Mouse (Mus musculus) forebrain, postnatal 0 days (tissue): ENCODE results near the gene Rab4a. TPM values are rescaled to one million over a fixed set of nuclear protein-coding genes. Genes with fewer than 3 reads are reported as not detected.

Source experiments
- ATAC-seq: fragments of 200-750 bp; cut with Nextera tagmentation; 2 replicates; pipeline ENCODE4 v1.8.0; 2017; ENCODE audit warnings: mild to moderate bottlenecking, moderate library complexity
- DNase-seq: peaks from one replicate; pipeline ENCODE4 v3.0.0-alpha.2; 2015
- H3K27ac ChIP-seq: fragments of 300-500 bp; sonication (generic); 2 replicates; pipeline ENCODE4 v1.5.1; 2014; ENCODE audit warnings: low read depth, mild to moderate bottlenecking, antibody characterized with exemption, low read length, moderate library complexity, mixed read lengths
- H3K27me3 ChIP-seq: fragments of 300-500 bp; sonication (generic); 2 replicates; pipeline ENCODE4 v1.6.1; 2014; ENCODE audit warnings: mild to moderate bottlenecking, low read length, mixed read lengths; ENCODE audit not compliant: insufficient read depth
- H3K36me3 ChIP-seq: fragments of 300-500 bp; sonication (generic); 2 replicates; pipeline ENCODE4 v1.6.1; 2014; ENCODE audit warnings: mild to moderate bottlenecking, moderate library complexity; ENCODE audit not compliant: insufficient read depth
- H3K4me1 ChIP-seq: fragments of 300-500 bp; sonication (generic); 2 replicates; pipeline ENCODE4 v1.6.1; 2014; ENCODE audit warnings: antibody characterized with exemption; ENCODE audit not compliant: insufficient read depth
- H3K4me2 ChIP-seq: fragments of 300-500 bp; sonication (generic); 2 replicates; pipeline ENCODE4 v1.6.1; 2014; ENCODE audit warnings: low read depth, mild to moderate bottlenecking, moderate library complexity
- H3K4me3 ChIP-seq: fragments of 300-500 bp; sonication (generic); 2 replicates; pipeline ENCODE4 v1.5.1; 2014; ENCODE audit warnings: low read depth, low read length, mixed read lengths
- H3K9ac ChIP-seq: fragments of 300-500 bp; sonication (generic); 2 replicates; pipeline ENCODE4 v1.6.1; 2014; ENCODE audit warnings: mild to moderate bottlenecking
- H3K9me3 ChIP-seq: fragments of 300-500 bp; sonication (generic); 2 replicates; pipeline ENCODE4 v1.6.1; 2016; ENCODE audit warnings: low read length
- CTCF ChIP-seq: sonication (generic); IDR thresholded peaks from 2 replicates; pipeline ENCODE4 v1.5.1; 2016; ENCODE audit warnings: antibody characterized with exemption, control low read depth, low read depth
- WGBS: fragments of 180-500 bp; shearing (Covaris S2); extraction: QIAGEN DNeasy Blood & Tissue Kit; methylation state at CpG from one replicate; pipeline ENCODE4 v1.1.7; 2014; 5-methylcytosine and 5-hydroxymethylcytosine counted together
- polyA plus RNA-seq: library from polyadenylated mRNA; unstranded; fragments of >200 nt; fragmentation: Nextera tagmentation; extraction: Ambion mirVana; gene quantifications from 2 replicates; pipeline ENCODE4 v1.2.1, GENCODE M21; 2015
- total RNA-seq: library from RNA; depleted of rRNA; stranded (reverse); fragments of >200 nt; gene quantifications from 2 replicates; pipeline ENCODE4 v1.2.3, GENCODE M21; 2014

The Rab4a gene
- total and polyA plus RNA-seq, 2 experiments from 2014 or later, result 70.9 to 113 TPM

- no peaks in the 10 kb centered on the region; the same call in 1 of the 2 replicates for H3K27me3 ChIP-seq
- peak overlapping the region; percentile 82 for H3K27ac ChIP-seq
- no peak; the same call in 1 of the 2 replicates for ATAC-seq
- H3K4me3 ChIP-seq, result peak overlapping the region; percentile 90
- peak overlapping the region; percentile 63 for H3K9ac ChIP-seq
- H3K36me3 ChIP-seq, result no peaks in the 10 kb centered on the region
- DNase-seq, result no peak
- no peak for TF ChIP-seq CTCF
- peaks cover 8% of the 10 kb centered on the region; the same call in 1 of the 2 replicates for H3K4me1 ChIP-seq
- no peaks in the 10 kb centered on the region for H3K9me3 ChIP-seq
- WGBS, result under 1% methylated on average over 17 of the region's 17 CpGs
- H3K4me2 ChIP-seq, result peak overlapping the region; percentile 84
Observed at GRCm38 (mm10) chr8:123858574-123858940, 52.8 kb downstream of the Rab4a start.

DNA sequence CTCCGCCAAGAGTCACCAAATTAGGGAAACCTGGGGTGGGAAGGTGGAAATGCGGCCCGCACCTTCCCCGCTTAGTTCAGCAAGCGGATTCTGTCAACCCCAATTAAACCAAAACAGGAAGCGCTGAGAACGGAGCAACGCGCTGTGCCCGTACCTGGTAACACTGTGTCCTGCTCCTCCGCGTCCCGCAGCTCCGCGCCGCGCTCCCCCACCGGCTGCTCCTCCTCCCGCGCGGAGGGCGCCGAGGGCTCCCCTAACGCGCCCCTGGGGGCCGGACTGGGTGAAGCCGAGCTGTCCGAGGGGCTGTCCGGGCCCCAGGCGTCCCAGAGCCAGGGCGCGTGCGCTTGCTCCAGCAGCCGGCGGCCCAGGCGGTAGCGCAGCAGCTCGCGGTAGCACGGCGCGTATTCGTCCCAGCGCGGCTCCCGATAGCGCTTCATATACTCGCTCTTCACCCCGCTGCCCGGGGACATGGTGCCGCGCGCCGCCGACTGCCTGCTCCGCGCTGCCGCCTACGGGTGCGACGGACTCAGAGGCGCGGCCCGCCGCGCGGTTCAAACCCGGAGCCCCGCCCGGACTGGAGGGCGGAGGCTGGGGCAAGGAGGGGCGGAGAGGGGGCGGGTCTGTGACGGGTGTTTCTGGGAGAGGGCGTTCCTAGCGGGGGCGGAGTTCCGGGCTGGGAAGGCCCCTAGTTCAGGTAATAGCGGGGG lies 53.3 kb downstream of the Rab4a start:
- peak; percentile 95 for ATAC-seq
- Histone ChIP-seq H3K4me2 (peak overlapping the region; percentile 84), H3K4me1 (peaks cover 8% of the 10 kb centered on the region; the same call in 1 of the 2 replicates), H3K27ac (peak overlapping the region; percentile 82), H3K9me3 (no peaks in the 10 kb centered on the region), H3K36me3 (no peaks in the 10 kb centered on the region), H3K9ac (peak overlapping the region; percentile 63), H3K4me3 (peak overlapping the region; percentile 90), H3K27me3 (no peaks in the 10 kb centered on the region; the same call in 1 of the 2 replicates)
- WGBS, result 3% methylated on average over 70 of the region's 79 CpGs
- peak; percentile 61 for TF ChIP-seq CTCF
- peak; percentile 94 for DNase-seq

DNA sequence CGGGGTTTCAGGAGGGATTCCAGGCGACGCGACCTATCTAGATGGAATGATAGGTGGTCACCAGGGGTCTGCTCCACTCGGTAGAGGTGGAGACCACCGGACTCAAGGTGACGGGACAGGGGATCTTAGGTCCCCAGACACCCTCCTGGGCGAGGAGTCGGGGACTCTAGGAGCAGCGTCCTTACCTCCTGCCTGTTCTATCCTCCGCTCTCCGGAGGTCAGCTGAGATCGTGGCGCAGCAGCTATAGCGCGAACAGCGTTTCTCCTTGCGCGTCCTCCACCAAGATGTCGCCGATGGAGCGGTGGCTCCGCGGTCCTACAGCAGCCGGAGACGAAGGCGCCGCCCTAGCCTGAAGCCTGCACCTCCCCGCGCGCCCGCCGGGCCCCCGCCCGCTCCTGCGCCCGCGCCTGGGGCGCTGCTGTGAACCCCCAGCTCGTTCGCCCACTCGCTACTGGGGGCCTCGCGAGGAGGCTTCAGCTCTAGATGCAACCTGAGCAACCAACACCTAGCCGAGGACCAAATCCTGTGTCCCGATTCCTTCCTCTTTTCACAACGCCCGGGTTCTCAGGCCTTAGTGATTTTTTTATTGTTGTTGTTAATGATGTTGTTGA lies 54.0 kb downstream of the Rab4a start, which contains the start of gene Ccsap:
TSS of gene Ccsap (minus strand) at position 562 of the 612 bp plus-strand sequence.
- no peak for DNase-seq

GRCm38 (mm10) chr8:123860386-123860785 lies 54.6 kb downstream of the Rab4a start:
- Histone ChIP-seq H3K4me1 (peaks cover 8% of the 10 kb centered on the region; the same call in 1 of the 2 replicates), H3K27me3 (no peaks in the 10 kb centered on the region; the same call in 1 of the 2 replicates), H3K4me3 (peak overlapping the region; percentile 90), H3K27ac (no peak overlapping the region), H3K36me3 (no peaks in the 10 kb centered on the region), H3K4me2 (peak overlapping the region; percentile 84), H3K9me3 (no peaks in the 10 kb centered on the region), H3K9ac (peak overlapping the region; percentile 63)
- WGBS, result 77% methylated on average over 4 of the region's 4 CpGs
- no peak for TF ChIP-seq CTCF
- no peak for DNase-seq
- no peak for ATAC-seq

More for the DNA sequence above, 54.0 kb downstream of the Rab4a start, which contains the start of gene Ccsap:
- no peaks in the 10 kb centered on the region; the same call in 1 of the 2 replicates for H3K27me3 ChIP-seq
- peak within 1 kb of the TSS; percentile 63 for H3K9ac ChIP-seq
- H3K27ac ChIP-seq, result peak within 1 kb of the TSS; percentile 82
- peak within 1 kb of the TSS; percentile 84 for H3K4me2 ChIP-seq
- peak; percentile 70 for ATAC-seq
- H3K4me1 ChIP-seq, result peaks cover 8% of the 10 kb centered on the region; the same call in 1 of the 2 replicates
- H3K36me3 ChIP-seq, result no peaks in the 10 kb centered on the region
- no peaks in the 10 kb centered on the region for H3K9me3 ChIP-seq
- no peak for TF ChIP-seq CTCF
- 2% methylated on average over 48 of the region's 48 CpGs for WGBS
- H3K4me3 ChIP-seq, result peak within 1 kb of the TSS; percentile 90

DNA sequence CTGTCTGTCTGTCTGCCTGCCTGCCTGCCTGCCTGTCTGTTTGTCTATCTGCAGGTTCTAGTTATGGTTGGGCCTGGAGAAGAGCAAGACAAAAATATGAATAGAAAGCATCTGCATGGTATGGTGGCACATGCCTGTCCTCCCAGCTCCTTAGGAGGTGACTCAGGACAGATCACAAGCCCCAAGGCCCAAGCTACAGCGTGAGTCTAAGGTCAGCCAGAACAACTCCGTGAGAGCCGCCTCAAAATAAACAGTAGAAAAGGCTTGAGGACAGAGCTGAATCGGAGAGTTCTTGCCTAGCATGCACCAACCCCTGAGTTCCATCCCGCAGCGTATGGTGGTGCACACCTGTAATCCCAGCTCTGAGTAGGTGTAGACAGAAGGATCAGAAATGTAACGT lies 60.0 kb downstream of the Rab4a start:
- 87% methylated on average over 7 of the region's 7 CpGs for WGBS

DNA sequence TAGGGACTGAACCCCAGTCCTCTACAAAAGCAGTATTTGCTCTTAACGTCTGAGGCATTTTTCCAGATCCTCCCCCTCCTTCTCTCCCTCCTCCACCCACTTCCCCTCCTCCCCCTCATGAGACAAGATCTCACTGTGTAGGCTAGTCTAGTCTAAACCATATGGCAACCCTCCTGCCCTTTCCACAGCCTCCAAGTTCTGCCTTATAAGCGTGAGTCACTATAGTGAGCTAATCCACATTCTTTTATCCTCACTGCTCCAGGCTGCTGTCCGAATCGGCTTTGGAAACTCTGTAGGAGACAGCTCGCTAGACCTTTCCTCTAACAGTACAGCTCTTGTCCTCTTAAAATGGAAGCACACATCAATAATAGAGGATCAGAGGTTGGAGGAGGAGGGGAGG lies 61.2 kb downstream of the Rab4a start:
- DNase-seq, result no peak
- H3K4me2 ChIP-seq, result no peak overlapping the region

More for the DNA sequence above, 60.0 kb downstream of the Rab4a start:
- no peak for DNase-seq
- no peaks in the 10 kb centered on the region; the same call in 1 of the 2 replicates for H3K4me1 ChIP-seq
- H3K27ac ChIP-seq, result no peak overlapping the region
- no peak overlapping the region for H3K9ac ChIP-seq
- no peak overlapping the region for H3K4me2 ChIP-seq
- no peak for ATAC-seq
- H3K36me3 ChIP-seq, result no peaks in the 10 kb centered on the region
- H3K4me3 ChIP-seq, result no peak overlapping the region
- no peaks in the 10 kb centered on the region for H3K9me3 ChIP-seq
- TF ChIP-seq CTCF, result no peak
- no peaks in the 10 kb centered on the region; the same call in 1 of the 2 replicates for H3K27me3 ChIP-seq

DNA sequence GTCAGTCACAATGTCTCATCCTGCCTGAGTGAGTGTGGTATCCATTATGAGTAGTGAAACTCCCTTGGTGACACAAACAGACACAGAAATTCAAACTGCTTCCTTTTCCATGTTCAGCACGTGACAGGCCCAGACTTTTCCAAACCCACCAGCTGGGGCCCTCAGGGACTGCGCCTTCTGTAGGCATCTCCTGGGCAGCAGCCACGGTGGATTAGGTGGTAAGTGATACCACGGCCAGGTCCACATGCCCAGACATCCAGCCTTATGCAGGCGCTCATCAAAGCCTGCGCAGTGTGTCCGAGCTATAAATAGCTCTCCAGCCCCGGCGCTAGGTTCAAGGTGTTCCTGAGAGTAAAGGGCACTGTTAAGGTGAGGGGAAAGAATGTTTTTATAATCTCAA lies 66.3 kb downstream of the Rab4a start:
- no peak for TF ChIP-seq CTCF
- no peak overlapping the region for H3K4me3 ChIP-seq
- 79% methylated on average over 9 of the region's 9 CpGs for WGBS
- no peak overlapping the region for H3K9ac ChIP-seq
- H3K9me3 ChIP-seq, result no peaks in the 10 kb centered on the region
- DNase-seq (no peak), ATAC-seq (no peak)
- no peak overlapping the region for H3K4me2 ChIP-seq
- no peak overlapping the region for H3K27ac ChIP-seq
- no peaks in the 10 kb centered on the region for H3K27me3 ChIP-seq
- no peaks in the 10 kb centered on the region for H3K36me3 ChIP-seq
- no peaks in the 10 kb centered on the region for H3K4me1 ChIP-seq

More for the DNA sequence above, 61.2 kb downstream of the Rab4a start:
- no peak overlapping the region for H3K4me3 ChIP-seq
- H3K9ac ChIP-seq, result no peak overlapping the region
- TF ChIP-seq CTCF, result no peak
- no peaks in the 10 kb centered on the region for H3K9me3 ChIP-seq
- H3K4me1 ChIP-seq, result no peaks in the 10 kb centered on the region; the same call in 1 of the 2 replicates
- WGBS, result 19% methylated on average over 5 of the region's 5 CpGs
- peak; percentile 66 for ATAC-seq
- H3K27ac ChIP-seq, result no peak overlapping the region
- no peaks in the 10 kb centered on the region for H3K27me3 ChIP-seq
- H3K36me3 ChIP-seq, result no peaks in the 10 kb centered on the region
